Mouse (Mus musculus) hindbrain, embryonic 16.5 days (tissue): ENCODE measurements around the gene Nck2. TPM values are rescaled to one million over a fixed set of nuclear protein-coding genes. Genes with fewer than 3 reads are reported as not detected.
A peak's percentile ranks its signal among the peaks of the same experiment; 100 is the strongest.

Experiments used
- ATAC-seq: fragments of 200-750 bp; cut with Nextera tagmentation; 2 replicates; pipeline ENCODE4 v1.8.0; 2017; ENCODE audit warnings: moderate TSS enrichment, moderate library complexity
- H3K27ac ChIP-seq: fragments of 300-500 bp; sonication (generic); 2 replicates; pipeline ENCODE4 v1.5.1; 2014; ENCODE audit warnings: low read depth, mild to moderate bottlenecking, control low read depth, low read length, moderate library complexity
- H3K27me3 ChIP-seq: fragments of 300-500 bp; sonication (generic); replicated peaks from 2 replicates; pipeline ENCODE4 v1.6.1; 2014; ENCODE audit warnings: low read length; ENCODE audit not compliant: control insufficient read depth, insufficient read depth
- H3K36me3 ChIP-seq: fragments of 300-500 bp; sonication (generic); 2 replicates; pipeline ENCODE4 v1.6.1; 2014; ENCODE audit warnings: mild to moderate bottlenecking, low read length, moderate library complexity, mixed read lengths; ENCODE audit not compliant: control insufficient read depth, insufficient read depth
- H3K4me1 ChIP-seq: fragments of 300-500 bp; sonication (generic); 2 replicates; pipeline ENCODE4 v1.6.1; 2014; ENCODE audit warnings: low read depth, low read length; ENCODE audit not compliant: control insufficient read depth, insufficient read depth
- H3K4me2 ChIP-seq: fragments of 300-500 bp; sonication (generic); 2 replicates; pipeline ENCODE4 v1.6.1; 2014; ENCODE audit warnings: mild to moderate bottlenecking, low read length, control low read depth, moderate library complexity
- H3K4me3 ChIP-seq: fragments of 300-500 bp; sonication (generic); 2 replicates; pipeline ENCODE4 v1.5.1; 2014; ENCODE audit warnings: mild to moderate bottlenecking, low read length, control low read depth, moderate library complexity
- H3K9ac ChIP-seq: fragments of 300-500 bp; sonication (generic); 2 replicates; pipeline ENCODE4 v1.6.1; 2014; ENCODE audit warnings: low read depth, mild to moderate bottlenecking, control low read depth, low read length, moderate library complexity
- H3K9me3 ChIP-seq: fragments of 300-500 bp; sonication (generic); 2 replicates; pipeline ENCODE4 v1.6.1; 2014; ENCODE audit warnings: mild to moderate bottlenecking, low read length, moderate library complexity; ENCODE audit not compliant: control insufficient read depth
- WGBS: fragments of 180-500 bp; shearing (Covaris S2); extraction: QIAGEN DNeasy Blood & Tissue Kit; methylation state at CpG from one replicate; pipeline ENCODE4 v1.1.7; 2014; 5-methylcytosine and 5-hydroxymethylcytosine counted together
- polyA plus RNA-seq: library from polyadenylated mRNA; unstranded; fragments of >200 nt; fragmentation: Nextera tagmentation; extraction: Ambion mirVana; gene quantifications from 2 replicates; pipeline ENCODE4 v1.2.1, GENCODE M21; 2015

Nck2 gene
- polyA plus RNA-seq, 1 experiment from 2014 or later: 28.0 TPM

GRCm38 (mm10) chr1:43404693-43405678 lies 39.4 kb upstream of the Nck2 start:
- Histone ChIP-seq H3K4me3 (no peak overlapping the region), H3K36me3 (no peaks in the 10 kb centered on the region), H3K27me3 (no peaks in the 10 kb centered on the region), H3K27ac (no peak overlapping the region), H3K9ac (no peak overlapping the region), H3K9me3 (no peaks in the 10 kb centered on the region), H3K4me2 (no peak overlapping the region), H3K4me1 (no peaks in the 10 kb centered on the region)
- ATAC-seq: no peak
- WGBS: 62% methylated on average over 9 of the region's 9 CpGs

- 66% methylated on average over 4 of the region's 4 CpGs for WGBS
These were observed 35.4 kb upstream of the Nck2 start for GRCm38 (mm10) chr1:43409019-43409418.

GRCm38 (mm10) chr1:43412825-43413224 lies 31.6 kb upstream of the Nck2 start:
- H3K9ac ChIP-seq: no peak overlapping the region
- no peaks in the 10 kb centered on the region for H3K36me3 ChIP-seq
- ATAC-seq: no peak
- H3K27ac ChIP-seq: no peak overlapping the region
- H3K9me3 ChIP-seq: no peaks in the 10 kb centered on the region
- no peaks in the 10 kb centered on the region for H3K4me1 ChIP-seq
- 84% methylated on average over 3 of the region's 3 CpGs for WGBS
- no peak overlapping the region for H3K4me2 ChIP-seq
- no peak overlapping the region for H3K4me3 ChIP-seq
- no peaks in the 10 kb centered on the region for H3K27me3 ChIP-seq

More at GRCm38 (mm10) chr1:43409019-43409418, 35.4 kb upstream of the Nck2 start:
- Histone ChIP-seq H3K27ac (no peak overlapping the region), H3K4me2 (no peak overlapping the region), H3K4me3 (no peak overlapping the region), H3K9ac (no peak overlapping the region), H3K9me3 (no peaks in the 10 kb centered on the region), H3K27me3 (no peaks in the 10 kb centered on the region), H3K36me3 (no peaks in the 10 kb centered on the region), H3K4me1 (no peaks in the 10 kb centered on the region)
- no peak for ATAC-seq

GRCm38 (mm10) chr1:43413298-43413697 lies 31.1 kb upstream of the Nck2 start:
- Histone ChIP-seq H3K36me3 (no peaks in the 10 kb centered on the region), H3K9ac (no peak overlapping the region), H3K4me2 (no peak overlapping the region), H3K4me1 (no peaks in the 10 kb centered on the region), H3K9me3 (no peaks in the 10 kb centered on the region), H3K27me3 (no peaks in the 10 kb centered on the region), H3K27ac (no peak overlapping the region), H3K4me3 (no peak overlapping the region)
- no peak for ATAC-seq
- 83% methylated on average over 3 of the region's 3 CpGs for WGBS

- Histone ChIP-seq H3K27me3 (no peaks in the 10 kb centered on the region), H3K9ac (no peak overlapping the region), H3K9me3 (no peaks in the 10 kb centered on the region), H3K36me3 (no peaks in the 10 kb centered on the region), H3K4me2 (no peak overlapping the region), H3K4me3 (no peak overlapping the region), H3K4me1 (no peaks in the 10 kb centered on the region), H3K27ac (no peak overlapping the region)
- no peak for ATAC-seq
- WGBS: 85% methylated on average over 4 of the region's 4 CpGs
These were observed 30.6 kb upstream of the Nck2 start for GRCm38 (mm10) chr1:43413749-43414148.

GRCm38 (mm10) chr1:43414228-43414627 lies 30.2 kb upstream of the Nck2 start:
- no peaks in the 10 kb centered on the region for H3K4me1 ChIP-seq
- H3K27ac ChIP-seq: no peak overlapping the region
- no peak overlapping the region for H3K4me3 ChIP-seq
- no peaks in the 10 kb centered on the region for H3K36me3 ChIP-seq
- H3K9ac ChIP-seq: no peak overlapping the region
- no peaks in the 10 kb centered on the region for H3K9me3 ChIP-seq
- ATAC-seq: no peak
- H3K4me2 ChIP-seq: no peak overlapping the region
- no peaks in the 10 kb centered on the region for H3K27me3 ChIP-seq

GRCm38 (mm10) chr1:43414971-43415370 lies 29.4 kb upstream of the Nck2 start:
- Histone ChIP-seq H3K9me3 (no peaks in the 10 kb centered on the region), H3K4me1 (no peaks in the 10 kb centered on the region), H3K9ac (no peak overlapping the region), H3K4me2 (no peak overlapping the region), H3K27ac (no peak overlapping the region), H3K27me3 (no peaks in the 10 kb centered on the region), H3K4me3 (no peak overlapping the region), H3K36me3 (no peaks in the 10 kb centered on the region)
- no peak for ATAC-seq

- Histone ChIP-seq H3K4me1 (no peaks in the 10 kb centered on the region; the same call in 1 of the 2 replicates), H3K27ac (no peak overlapping the region), H3K9me3 (no peaks in the 10 kb centered on the region), H3K36me3 (no peaks in the 10 kb centered on the region), H3K27me3 (no peaks in the 10 kb centered on the region), H3K4me2 (no peak overlapping the region), H3K4me3 (no peak overlapping the region), H3K9ac (no peak overlapping the region)
- 76% methylated on average over 4 of the region's 4 CpGs for WGBS
- no peak for ATAC-seq
These were observed 21.2 kb upstream of the Nck2 start for GRCm38 (mm10) chr1:43422969-43423748.

- H3K36me3 ChIP-seq: no peaks in the 10 kb centered on the region
- H3K4me1 ChIP-seq: no peaks in the 10 kb centered on the region; the same call in 1 of the 2 replicates
- no peak overlapping the region for H3K27ac ChIP-seq
- no peak overlapping the region for H3K9ac ChIP-seq
- no peak overlapping the region for H3K4me3 ChIP-seq
- H3K9me3 ChIP-seq: no peaks in the 10 kb centered on the region
- ATAC-seq: peak; percentile 52; the same call in 1 of the 2 replicates
- no peaks in the 10 kb centered on the region for H3K27me3 ChIP-seq
- 43% methylated on average over 4 of the region's 4 CpGs for WGBS
- H3K4me2 ChIP-seq: no peak overlapping the region
These were observed 17.9 kb upstream of the Nck2 start for GRCm38 (mm10) chr1:43426526-43426925.
